Comparison of ENCODE assay signal across 20 mouse cellular contexts in genomic region chr13:17854755-17855154, GRCm38 (mm10). TPM values are rescaled to one million over a fixed set of nuclear protein-coding genes. Genes with fewer than 3 reads are reported as not detected.
DNase-seq lines count a peak whose midpoint lies in the region; ATAC-seq and TF ChIP-seq lines count a peak whose summit lies in the region.
"Had no signal": no experiment of that assay in that cellular context is flagged by ENCODE, and none has a peak within 500 bp of the region (broad histone marks: within the 10 kb centered on the region; RNA-seq: fewer than 3 reads in every experiment).

No protein-coding gene starts in this region.

- H3K4me1 ChIP-seq in heart, embryonic 13.5 days, result peaks cover 26% of the 10 kb centered on the region
- 0 out of 2 replicates have a peak, but pooled peaks cover 7% of the 10 kb centered on the region for H3K4me1 ChIP-seq in limb, embryonic 14.5 days (ENCODE audit: control insufficient read depth, insufficient read depth, low read length)
- H3K4me1 ChIP-seq in limb, embryonic 10.5 days, result peaks cover 7% of the 10 kb centered on the region
- H3K4me1 ChIP-seq in embryonic facial prominence, embryonic 14.5 days (ENCODE audit: control insufficient read depth, insufficient read depth, low read length), result peaks cover 3% of the 10 kb centered on the region; the same call in 1 of the 2 replicates

- H3K4me3 ChIP-seq in heart, embryonic 13.5 days, result no peak overlapping the region
- H3K4me3 ChIP-seq in limb, embryonic 14.5 days (replicated peaks; ENCODE audit: low read length), result no peak overlapping the region
- no peak overlapping the region for H3K4me3 ChIP-seq in limb, embryonic 10.5 days
- no peak overlapping the region for H3K4me3 ChIP-seq in embryonic facial prominence, embryonic 14.5 days (ENCODE audit: low read depth, low read length)
- H3K4me3 ChIP-seq: embryonic facial prominence, embryonic 12.5 days; erythroblast, embryonic 14.5 days; megakaryocyte, embryonic 14.5 days had no signal

- 25% methylated on average over 6 of the region's 6 CpGs for WGBS in heart, embryonic 13.5 days
- WGBS in limb, embryonic 14.5 days, result 44% methylated on average over 6 of the region's 6 CpGs
- WGBS in limb, embryonic 10.5 days, result 55% methylated on average over 6 of the region's 6 CpGs
- 26% methylated on average over 6 of the region's 6 CpGs for WGBS in embryonic facial prominence, embryonic 14.5 days

- H3K36me3 ChIP-seq in heart, embryonic 13.5 days, result no peaks in the 10 kb centered on the region
- H3K36me3 ChIP-seq in limb, embryonic 14.5 days (ENCODE audit: control insufficient read depth, insufficient read depth, low read length), result no peaks in the 10 kb centered on the region
- H3K36me3 ChIP-seq in limb, embryonic 10.5 days, result no peaks in the 10 kb centered on the region
- no peaks in the 10 kb centered on the region for H3K36me3 ChIP-seq in embryonic facial prominence, embryonic 14.5 days (ENCODE audit: control insufficient read depth, insufficient read depth, low read length)
- H3K36me3 ChIP-seq: embryonic facial prominence, embryonic 12.5 days had no signal

- no peak overlapping the region for H3K27ac ChIP-seq in heart, embryonic 13.5 days (replicated peaks)
- H3K27ac ChIP-seq in limb, embryonic 14.5 days (replicated peaks; ENCODE audit: low read depth, low read length), result no peak overlapping the region
- H3K27ac ChIP-seq in limb, embryonic 10.5 days, result no peak overlapping the region
- H3K27ac ChIP-seq in embryonic facial prominence, embryonic 14.5 days (replicated peaks; ENCODE audit: low read depth, low read length), result no peak overlapping the region
- H3K27ac ChIP-seq: embryonic facial prominence, embryonic 12.5 days; kidney, postnatal 0 days; stomach, postnatal 0 days had no signal

- peak overlapping the region; percentile 66; the same call in 1 of the 2 replicates for H3K4me2 ChIP-seq in heart, embryonic 13.5 days
- no peak overlapping the region for H3K4me2 ChIP-seq in limb, embryonic 14.5 days (replicated peaks; ENCODE audit: low read depth, low read length, severe bottlenecking)
- H3K4me2 ChIP-seq in embryonic facial prominence, embryonic 14.5 days (ENCODE audit: low read depth, low read length), result peak overlapping the region; percentile 40; the same call in 1 of the 2 replicates

- no peak for ATAC-seq in heart, embryonic 13.5 days (ENCODE audit: extremely low read depth, insufficient number of reproducible peaks, low FRiP score, low TSS enrichment)
- ATAC-seq in limb, embryonic 14.5 days (ENCODE audit: low FRiP score, low read depth), result peak; percentile 50; the same call in 1 of the 2 replicates
- peak; percentile 64; the same call in 1 of the 2 replicates for ATAC-seq in embryonic facial prominence, embryonic 14.5 days (ENCODE audit: low read depth)
- ATAC-seq: activated CD4-positive, CD25-positive, alpha-beta regulatory T cell, adult 4 months had no signal

- intact Hi-C loops in heart, postnatal 10 days (cut with DNase I), result no loop called here
- intact Hi-C loops in left cerebral cortex, postnatal 14 days (cut with DNase I), result no loop called here

- H3K9ac ChIP-seq in heart, embryonic 13.5 days, result no peak overlapping the region
- H3K9ac ChIP-seq in limb, embryonic 14.5 days (ENCODE audit: low read depth, low read length, severe bottlenecking), result no peak overlapping the region
- no peak overlapping the region for H3K9ac ChIP-seq in embryonic facial prominence, embryonic 14.5 days (ENCODE audit: low read depth, low read length)
- H3K9ac ChIP-seq: embryonic facial prominence, embryonic 12.5 days had no signal

- no peaks in the 10 kb centered on the region for H3K27me3 ChIP-seq in heart, embryonic 13.5 days (replicated peaks)
- no peaks in the 10 kb centered on the region for H3K27me3 ChIP-seq in limb, embryonic 14.5 days (ENCODE audit: control insufficient read depth, insufficient read depth, low read length)
- H3K27me3 ChIP-seq in limb, embryonic 10.5 days (ENCODE audit: low read depth, poor library complexity, severe bottlenecking), result no peaks in the 10 kb centered on the region
- no peaks in the 10 kb centered on the region for H3K27me3 ChIP-seq in embryonic facial prominence, embryonic 14.5 days (replicated peaks; ENCODE audit: control insufficient read depth, insufficient read depth, low read length)
- H3K27me3 ChIP-seq: embryonic facial prominence, embryonic 12.5 days had no signal

- 0 out of 2 replicates have a peak, but pooled peaks cover 8% of the 10 kb centered on the region for H3K9me3 ChIP-seq in heart, embryonic 13.5 days
- H3K9me3 ChIP-seq in limb, embryonic 14.5 days (ENCODE audit: control insufficient read depth, low read length), result no peaks in the 10 kb centered on the region
- H3K9me3 ChIP-seq in limb, embryonic 10.5 days (replicated peaks), result no peaks in the 10 kb centered on the region
- no peaks in the 10 kb centered on the region for H3K9me3 ChIP-seq in embryonic facial prominence, embryonic 14.5 days (ENCODE audit: control insufficient read depth, low read length)

- DNase-seq in heart, postnatal 10 days, result no peak
- no peak for DNase-seq in limb, embryonic 14.5 days (ENCODE audit: low spot score)
- no peak for DNase-seq in limb, embryonic 10.5 days (ENCODE audit: low spot score)
- peak; percentile 10 for DNase-seq in MN1 (ENCODE audit: low spot score)
- peak; percentile 48 for DNase-seq in embryonic facial prominence, embryonic 14.5 days (ENCODE audit: low spot score)
- no peak for DNase-seq in left cerebral cortex, postnatal 14 days (ENCODE audit: low spot score in 2 of 2)
- DNase-seq: adrenal gland, adult 8-10 months; B cell, adult 2 months; cerebellum, adult 8-10 months; cerebellum, postnatal 25 days; kidney, adult 8-10 months; lung, postnatal 4 days; thymus, postnatal 4 days had no signal

- TF ChIP-seq POLR2A in limb, embryonic 14.5 days (IDR thresholded peaks at IDR 0.05; ENCODE audit: borderline replicate concordance, extremely low read depth, insufficient read depth, insufficient read length), result no peak

RNA-seq across cellular contexts. Expression of gene Cdk13, which starts 49.9 kb away (rescaled TPM):
- polyA plus RNA-seq in heart, embryonic 13.5 days (2015; fragmentation: Nextera tagmentation; extraction: Ambion mirVana), result 9.3 and 10.6 TPM in 2 replicates
- 10 to 100 TPM; 35.3 to 35.4 TPM for total RNA-seq in heart, postnatal 10 days (2021)
- polyA plus RNA-seq in limb, embryonic 14.5 days (2012; rRNA removed), result 35.3 and 40.1 TPM in 2 replicates
- 22.1 and 22.6 TPM in 2 replicates for polyA plus RNA-seq in limb, embryonic 14.5 days (2014; fragmentation: Nextera tagmentation; extraction: Ambion mirVana)
- polyA plus RNA-seq in limb, embryonic 10.5 days (2016; fragmentation: Nextera tagmentation; extraction: Ambion mirVana), result 14.4 and 15.5 TPM in 2 replicates
- 18.7 and 20.3 TPM in 2 replicates for polyA plus RNA-seq in embryonic facial prominence, embryonic 14.5 days (2014; fragmentation: Nextera tagmentation; extraction: Ambion mirVana)
- 10 to 100 TPM; 49.5 to 51.1 TPM for total RNA-seq in left cerebral cortex, postnatal 14 days (2021)

Comparison
In these comparisons a context has a peak if more than half of its experiments do, and no peak if none do; other contexts are left out.
1. DNase-seq: peak in MN1 (single experiment) and embryonic facial prominence, embryonic 14.5 days (single experiment); none in heart, postnatal 10 days (0 of 2), limb, embryonic 14.5 days (single experiment), limb, embryonic 10.5 days (single experiment) and left cerebral cortex, postnatal 14 days (0 of 2).